Mouse (Mus musculus): ENCODE measurements at regions not wholly inside any gene's neighbourhood (a gene's known extent, or its start where the extent isn't known, plus 50 kb on each side); places are given as distances from the start of the nearest gene placed in this dataset.

DNA sequence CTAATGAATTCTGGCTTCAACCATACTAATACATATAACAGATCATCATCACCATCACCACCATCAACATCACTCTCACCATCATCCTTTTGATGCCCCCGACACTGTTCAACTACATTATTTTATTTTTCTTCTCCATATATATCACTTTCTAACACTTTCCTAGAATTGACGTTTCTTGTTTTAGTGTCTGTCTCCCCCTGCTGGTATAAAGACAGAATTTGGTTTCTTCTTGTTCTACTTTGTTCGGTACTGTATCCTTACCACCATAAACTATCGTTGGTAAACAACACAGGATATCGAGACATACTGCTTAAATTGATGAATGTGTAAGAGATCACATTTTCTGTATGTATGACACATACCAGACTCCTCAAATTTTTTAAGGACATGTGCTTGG, 92.5 kb upstream of the Tab3 start:
- DNase-seq: peak in 1 of 2 experiments; percentile 23

DNA sequence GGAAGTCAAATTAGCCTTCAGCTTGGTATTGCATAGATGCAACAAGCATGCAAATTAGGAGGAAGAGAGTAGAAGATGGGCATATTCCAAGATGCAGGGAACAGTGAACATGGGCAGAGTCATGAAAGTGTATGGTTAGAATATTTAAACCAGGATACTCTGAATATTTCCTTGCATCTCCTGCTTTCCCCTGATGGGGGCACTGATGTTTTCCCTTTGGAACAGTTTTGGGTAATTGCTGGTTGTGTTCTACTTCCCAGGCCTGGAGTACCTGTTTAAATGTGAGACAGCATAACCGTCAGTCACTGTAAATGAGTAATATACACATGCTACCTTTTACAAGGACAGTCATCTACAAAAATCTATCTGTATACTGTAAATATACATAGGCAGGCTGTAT, 76.9 kb upstream of the Tab3 start:
- peak; percentile 4 to 5 for DNase-seq

All from cerebellum, postnatal 10 days (tissue).